Mouse (Mus musculus) T-helper 2 cell (primary cell): ENCODE measurements around the gene Spag9.

Source experiments
- in situ Hi-C: fragments of 300-600 bp; cut with MboI, MseI; formaldehyde crosslinking; loops from one replicate; pipeline ENCODE4 v1.15.1; 2025; ENCODE audit warnings: high pct_unique_total_duplicates

The Spag9 gene

GRCm38 (mm10) chr11:94130118-94131095 lies 134.5 kb downstream of the Spag9 start:
- in situ Hi-C loops = loop anchor here (5.0 kb wide), 1 partner anchor 92 kb away; no protein-coding TSS in a partner anchor

- in situ Hi-C loops = loop anchor here (5.0 kb wide), 1 partner anchor 89 kb away; no protein-coding TSS in a partner anchor
Observed at GRCm38 (mm10) chr11:94133344-94133955, 137.6 kb downstream of the Spag9 start.

GRCm38 (mm10) chr11:94134076-94134838 lies 138.4 kb downstream of the Spag9 start:
- in situ Hi-C loops = loop anchor here (5.0 kb wide), 1 partner anchor 88 kb away; no protein-coding TSS in a partner anchor

GRCm38 (mm10) chr11:94135581-94136001 lies 139.7 kb downstream of the Spag9 start:
- in situ Hi-C loops = no loop called here

- in situ Hi-C loops = no loop called here
Observed at GRCm38 (mm10) chr11:94136656-94137055, 140.8 kb downstream of the Spag9 start.

- in situ Hi-C loops = no loop called here
Observed at GRCm38 (mm10) chr11:94137326-94138061, 141.6 kb downstream of the Spag9 start.

GRCm38 (mm10) chr11:94138411-94139231 lies 142.7 kb downstream of the Spag9 start:
- in situ Hi-C loops = no loop called here

GRCm38 (mm10) chr11:94139232-94139620 lies 143.3 kb downstream of the Spag9 start:
- in situ Hi-C loops = no loop called here

GRCm38 (mm10) chr11:94140540-94140939 lies 144.6 kb downstream of the Spag9 start:
- in situ Hi-C loops = loop anchor here (5.0 kb wide), 1 partner anchor 42 kb away; no protein-coding TSS in a partner anchor

- in situ Hi-C loops = loop anchor here (5.0 kb wide), 1 partner anchor 41 kb away; no protein-coding TSS in a partner anchor
Observed at GRCm38 (mm10) chr11:94141564-94141963, 145.7 kb downstream of the Spag9 start.

GRCm38 (mm10) chr11:94143336-94143735 lies 147.4 kb downstream of the Spag9 start:
- in situ Hi-C loops = loop anchor here (5.0 kb wide), 1 partner anchor 39 kb away; no protein-coding TSS in a partner anchor

- in situ Hi-C loops = loop anchor here (5.0 kb wide), 1 partner anchor 37 kb away; no protein-coding TSS in a partner anchor
Observed at GRCm38 (mm10) chr11:94144771-94145539, 149.1 kb downstream of the Spag9 start.

GRCm38 (mm10) chr11:94146049-94146605 lies 150.2 kb downstream of the Spag9 start:
- in situ Hi-C loops = no loop called here

GRCm38 (mm10) chr11:94146733-94147485 lies 151.0 kb downstream of the Spag9 start:
- in situ Hi-C loops = no loop called here

GRCm38 (mm10) chr11:94148105-94148696 lies 152.3 kb downstream of the Spag9 start:
- in situ Hi-C loops = no loop called here

GRCm38 (mm10) chr11:94148931-94149491 lies 153.1 kb downstream of the Spag9 start:
- in situ Hi-C loops = no loop called here
